Mouse (Mus musculus) macrophage (primary cell): Measurements from ENCODE around the gene Ehbp1. TPM values are rescaled to one million over a fixed set of nuclear protein-coding genes. Genes with fewer than 3 reads are reported as not detected.

Experiments used
- H3K27ac ChIP-seq: fragments of 350-480 bp; formaldehyde crosslinking; 2 replicates; pipeline ENCODE4 v1.9.0; 2021
- H3K36me3 ChIP-seq: fragments of 350-480 bp; formaldehyde crosslinking; 2 replicates; pipeline ENCODE4 v1.9.0; 2021; ENCODE audit errors: inconsistent target
- H3K4me3 ChIP-seq: fragments of 350-480 bp; formaldehyde crosslinking; 2 replicates; pipeline ENCODE4 v1.9.0; 2021; ENCODE audit errors: inconsistent target
- H3K79me2 ChIP-seq: fragments of 350-480 bp; formaldehyde crosslinking; 2 replicates; pipeline ENCODE4 v1.9.0; 2021; ENCODE audit errors: inconsistent target
- WGBS: methylation state at CpG from one replicate; pipeline ENCODE4 v1.1.7; 2026; ENCODE audit warnings: inconsistent platforms; ENCODE audit not compliant: missing documents; 5-methylcytosine and 5-hydroxymethylcytosine counted together
- polyA plus RNA-seq: library from polyadenylated mRNA; stranded (reverse); fragments of 250-400 nt; gene quantifications from 3 replicates; pipeline ENCODE4 v1.2.4, GENCODE M21; 2018; ENCODE audit warnings: inconsistent platforms

Ehbp1 gene
- polyA plus RNA-seq, 1 experiment from 2014 or later = 2.8 TPM

- no peak overlapping the region for H3K4me3 ChIP-seq
- no peaks in the 10 kb centered on the region for H3K79me2 ChIP-seq
- no peak overlapping the region for H3K27ac ChIP-seq
- WGBS = 95% methylated on average over 2 of the region's 2 CpGs
- no peaks in the 10 kb centered on the region for H3K36me3 ChIP-seq
These were observed 321.5 kb downstream of the Ehbp1 start for GRCm38 (mm10) chr11:22020602-22021001.

DNA sequence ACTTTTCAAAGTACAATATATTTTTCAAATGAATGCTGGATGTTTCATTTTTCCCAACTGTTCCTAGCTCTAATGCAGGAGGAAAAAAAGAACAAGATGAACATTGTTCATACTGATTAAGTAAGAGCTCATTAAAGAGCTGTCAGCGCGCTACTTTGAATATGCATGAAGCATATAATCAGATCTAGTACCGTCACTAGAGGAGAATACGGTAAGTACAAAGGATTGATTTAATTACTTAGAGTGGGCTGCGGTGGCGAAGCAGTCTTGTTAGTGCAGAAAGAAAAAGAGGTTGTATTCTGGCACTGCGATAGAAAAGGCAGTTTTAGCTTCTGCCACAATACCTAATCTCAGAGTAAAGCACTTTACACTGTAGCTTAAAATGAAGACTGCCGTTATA is 324.6 kb downstream of the Ehbp1 start:
- Histone ChIP-seq H3K27ac (no peak overlapping the region), H3K4me3 (no peak overlapping the region), H3K36me3 (no peaks in the 10 kb centered on the region), H3K79me2 (no peaks in the 10 kb centered on the region)
- 95% methylated on average over 8 of the region's 8 CpGs for WGBS

DNA sequence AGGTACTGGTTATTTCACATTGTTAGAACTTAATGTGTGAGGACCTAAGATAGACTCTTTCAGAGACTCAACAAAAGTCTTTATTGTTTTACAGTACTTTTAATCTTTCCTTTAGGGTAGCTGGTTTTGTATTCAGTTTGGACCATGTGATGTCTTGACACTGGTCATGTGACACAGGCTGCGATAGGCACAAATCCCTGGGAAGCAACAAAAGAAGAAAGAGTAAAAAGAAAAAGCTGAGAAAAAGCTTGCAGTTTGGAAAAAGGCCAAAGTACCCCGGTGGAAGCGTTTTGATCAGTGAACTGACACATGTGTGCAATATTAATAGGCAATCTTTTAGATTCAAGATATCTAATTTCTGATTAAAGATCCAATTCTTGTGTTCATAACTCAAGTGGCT is 325.8 kb downstream of the Ehbp1 start:
- Histone ChIP-seq H3K36me3 (no peaks in the 10 kb centered on the region), H3K79me2 (no peaks in the 10 kb centered on the region), H3K4me3 (no peak overlapping the region), H3K27ac (no peak overlapping the region)
- 92% methylated on average over 3 of the region's 3 CpGs for WGBS

GRCm38 (mm10) chr11:22008817-22009216 is 333.3 kb downstream of the Ehbp1 start:
- Histone ChIP-seq H3K4me3 (no peak overlapping the region), H3K27ac (no peak overlapping the region), H3K79me2 (no peaks in the 10 kb centered on the region), H3K36me3 (no peaks in the 10 kb centered on the region)
- WGBS = 37% methylated on average over 2 of the region's 2 CpGs

DNA sequence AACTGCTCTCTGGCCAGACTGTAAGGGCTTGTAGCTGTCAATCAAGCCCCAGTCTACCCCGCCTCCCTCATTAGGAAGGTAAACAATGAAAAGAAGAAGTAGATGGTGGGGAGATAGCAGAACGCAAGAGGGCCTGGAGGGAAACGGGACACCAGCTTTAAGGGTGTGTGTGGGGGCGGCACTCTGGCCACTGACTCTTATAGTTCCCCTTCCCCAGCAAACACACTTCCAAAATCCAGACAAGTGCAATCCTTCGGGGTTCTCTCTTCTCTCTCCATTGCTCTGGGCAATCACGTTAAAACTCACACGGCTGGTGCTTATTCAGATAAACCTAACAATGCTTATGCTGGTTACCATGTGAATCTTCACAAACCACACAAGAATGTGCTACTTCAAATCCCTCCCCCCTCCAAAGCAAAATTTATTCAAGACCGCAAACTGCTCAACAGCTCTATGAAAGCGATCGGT is 333.9 kb downstream of the Ehbp1 start:
- Histone ChIP-seq H3K36me3 (no peaks in the 10 kb centered on the region), H3K27ac (no peak overlapping the region), H3K4me3 (no peak overlapping the region), H3K79me2 (no peaks in the 10 kb centered on the region)
- WGBS = 4% methylated on average over 10 of the region's 10 CpGs

DNA sequence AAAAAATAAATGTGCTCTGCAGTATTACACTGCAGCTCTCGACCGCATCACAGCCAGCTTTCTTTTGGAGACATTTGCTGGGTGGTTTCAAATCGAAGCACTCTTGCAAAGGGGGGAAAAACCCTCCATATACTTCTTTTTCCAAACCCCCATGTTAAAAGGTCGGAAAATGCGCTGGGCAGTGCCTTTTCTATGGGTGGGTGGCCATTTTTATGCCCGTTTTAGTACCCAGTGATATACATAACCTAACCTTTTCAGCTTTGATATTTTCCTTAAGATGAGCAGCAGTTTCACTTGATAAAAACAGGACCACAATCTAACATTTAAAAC is 334.3 kb downstream of the Ehbp1 start:
- Histone ChIP-seq H3K4me3 (no peak overlapping the region), H3K27ac (no peak overlapping the region), H3K79me2 (no peaks in the 10 kb centered on the region), H3K36me3 (no peaks in the 10 kb centered on the region)
- WGBS = 4% methylated on average over 6 of the region's 6 CpGs

DNA sequence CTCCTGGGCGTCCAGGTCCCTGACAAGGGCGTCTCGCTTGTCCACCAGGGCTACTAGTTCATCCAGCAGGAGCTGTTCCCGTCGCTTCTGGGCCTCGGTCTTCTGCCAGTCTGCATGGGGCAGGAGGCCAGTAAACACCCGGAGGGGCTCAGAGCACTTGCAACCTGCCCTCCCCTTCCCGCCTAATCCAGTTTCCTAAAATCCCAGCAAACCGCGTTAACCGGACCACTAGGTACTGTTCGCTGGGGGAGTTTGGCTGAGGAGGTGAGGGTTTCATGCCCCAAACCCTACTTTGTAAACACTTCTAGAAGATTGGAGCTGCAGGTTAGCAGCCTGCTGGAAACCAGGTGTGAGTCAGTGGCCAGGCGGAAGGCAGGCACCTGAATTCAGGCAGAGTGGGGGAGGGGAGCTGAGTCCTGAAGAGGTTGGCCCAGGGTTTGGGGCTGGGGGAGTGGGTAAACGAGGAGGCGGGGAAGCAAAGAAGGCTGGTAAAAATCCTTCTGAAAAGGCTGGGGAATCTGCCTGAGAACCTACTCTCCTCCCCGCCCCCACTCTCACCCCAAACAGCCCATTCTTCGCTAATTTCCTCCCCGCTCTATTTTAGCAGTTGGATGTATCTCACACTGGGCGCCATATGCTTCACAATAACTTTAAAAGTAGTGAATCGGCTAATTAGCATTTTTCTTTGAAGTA is 334.9 kb downstream of the Ehbp1 start:
- WGBS = 33% methylated on average over 19 of the region's 20 CpGs
- no peak overlapping the region for H3K27ac ChIP-seq
- no peaks in the 10 kb centered on the region for H3K79me2 ChIP-seq
- H3K36me3 ChIP-seq = no peaks in the 10 kb centered on the region
- no peak overlapping the region for H3K4me3 ChIP-seq

GRCm38 (mm10) chr11:22006471-22007087 is 335.5 kb downstream of the Ehbp1 start:
- Histone ChIP-seq H3K36me3 (no peaks in the 10 kb centered on the region), H3K27ac (no peak overlapping the region), H3K4me3 (no peak overlapping the region), H3K79me2 (no peaks in the 10 kb centered on the region)
- WGBS = 45% methylated on average over 11 of the region's 12 CpGs

- no peak overlapping the region for H3K4me3 ChIP-seq
These were observed 336.7 kb downstream of the Ehbp1 start for GRCm38 (mm10) chr11:22005281-22005870.

DNA sequence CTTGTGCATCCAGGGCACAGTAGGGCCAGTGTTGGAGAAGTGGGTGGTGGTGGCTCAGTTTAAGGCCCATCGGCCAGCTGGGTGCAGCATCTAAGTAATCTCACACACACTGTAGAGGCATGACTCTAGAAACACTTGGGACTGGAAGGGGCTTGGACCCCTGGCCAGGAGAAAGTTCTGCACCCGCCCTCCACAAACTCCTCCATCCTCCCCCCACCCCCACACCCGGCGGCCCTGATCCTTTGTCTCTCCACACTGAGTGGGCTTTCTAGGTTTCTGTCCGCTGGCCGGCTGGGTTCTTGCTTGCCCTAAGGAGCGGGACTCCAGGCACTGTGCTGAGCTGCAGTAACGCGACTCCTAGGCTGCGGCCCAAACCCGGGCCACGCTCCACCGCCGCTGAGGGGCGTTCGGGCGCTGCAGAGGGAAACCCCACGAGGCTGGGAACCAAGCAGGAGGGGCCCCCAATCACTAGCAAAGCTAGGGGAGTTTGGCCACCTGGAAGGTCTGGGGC is 337.7 kb downstream of the Ehbp1 start:
- Histone ChIP-seq H3K79me2 (no peaks in the 10 kb centered on the region), H3K4me3 (no peak overlapping the region), H3K36me3 (no peaks in the 10 kb centered on the region), H3K27ac (no peak overlapping the region)
- 11% methylated on average over 18 of the region's 18 CpGs for WGBS

More at GRCm38 (mm10) chr11:22005281-22005870, 336.7 kb downstream of the Ehbp1 start:
- Histone ChIP-seq H3K27ac (no peak overlapping the region), H3K36me3 (no peaks in the 10 kb centered on the region), H3K79me2 (no peaks in the 10 kb centered on the region)
- 46% methylated on average over 9 of the region's 9 CpGs for WGBS

DNA sequence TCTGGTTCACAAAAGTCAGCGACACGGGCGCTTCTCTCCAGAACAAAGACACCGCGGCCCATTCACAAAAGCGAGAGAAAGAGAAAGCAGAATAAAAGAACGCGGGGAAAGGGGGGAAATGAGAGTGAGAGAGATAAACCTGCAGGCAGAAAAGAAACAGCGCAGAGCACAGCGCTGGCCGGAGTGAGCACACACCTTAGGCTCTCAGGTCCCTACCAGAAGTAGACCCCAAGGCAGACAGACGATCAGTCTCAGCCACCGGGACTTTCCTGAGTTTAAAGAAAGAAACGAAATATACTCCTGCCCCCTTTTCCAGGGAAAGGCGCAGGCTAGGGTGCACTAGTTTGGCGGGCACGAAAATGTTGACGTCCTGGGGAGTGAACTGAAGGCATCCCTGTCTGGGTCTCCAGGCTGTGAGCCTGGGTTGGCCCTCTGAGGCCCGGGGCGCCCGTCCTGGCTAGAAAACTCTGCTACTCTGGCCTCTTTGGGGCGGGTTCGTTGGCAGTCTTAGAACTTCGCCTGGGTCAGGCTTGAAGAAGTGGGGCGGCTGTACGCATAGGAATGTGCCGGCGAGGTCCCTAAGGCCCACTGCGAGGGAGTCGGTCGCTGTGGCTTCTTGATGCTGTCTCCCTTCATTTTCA is 338.6 kb downstream of the Ehbp1 start:
- H3K36me3 ChIP-seq = no peaks in the 10 kb centered on the region
- no peaks in the 10 kb centered on the region for H3K79me2 ChIP-seq
- H3K27ac ChIP-seq = no peak overlapping the region
- no peak overlapping the region for H3K4me3 ChIP-seq
- 5% methylated on average over 31 of the region's 31 CpGs for WGBS

DNA sequence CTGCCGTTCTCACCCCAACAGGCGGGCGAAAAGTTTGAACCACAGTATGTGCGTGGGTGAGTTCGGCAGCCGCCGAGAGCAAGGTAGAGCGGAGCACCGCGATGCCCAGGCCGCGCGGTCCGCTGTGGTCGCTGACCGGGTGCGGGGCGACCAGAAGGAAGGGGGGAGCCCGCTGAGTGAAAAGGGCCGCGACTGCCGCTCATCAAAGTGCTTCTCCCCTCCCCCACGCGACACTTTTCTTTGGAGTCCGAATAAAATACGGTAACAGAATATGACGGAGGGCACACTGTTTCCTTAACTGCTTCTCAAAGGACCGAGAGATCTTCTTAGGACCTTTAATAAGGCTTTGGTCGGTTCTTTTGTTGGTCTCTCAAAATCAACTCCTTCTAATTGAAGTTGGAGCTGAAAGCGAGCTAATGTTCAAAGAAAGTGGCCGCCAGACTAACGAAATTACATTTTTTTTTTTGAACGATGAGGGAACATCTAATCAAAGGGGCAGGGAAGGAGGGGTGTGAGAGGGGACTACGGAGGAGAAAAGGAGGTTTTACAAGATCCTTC is 339.2 kb downstream of the Ehbp1 start, which contains the start of gene Otx1:
Gene Otx1, minus strand, starts transcription at position 115 of the 558 bp plus-strand sequence.
- no peaks in the 10 kb centered on the region for H3K79me2 ChIP-seq
- H3K4me3 ChIP-seq = no peak within 1 kb of the TSS
- no peaks in the 10 kb centered on the region for H3K36me3 ChIP-seq
- WGBS = 3% methylated on average over 34 of the region's 34 CpGs
- no peak within 1 kb of the TSS for H3K27ac ChIP-seq

DNA sequence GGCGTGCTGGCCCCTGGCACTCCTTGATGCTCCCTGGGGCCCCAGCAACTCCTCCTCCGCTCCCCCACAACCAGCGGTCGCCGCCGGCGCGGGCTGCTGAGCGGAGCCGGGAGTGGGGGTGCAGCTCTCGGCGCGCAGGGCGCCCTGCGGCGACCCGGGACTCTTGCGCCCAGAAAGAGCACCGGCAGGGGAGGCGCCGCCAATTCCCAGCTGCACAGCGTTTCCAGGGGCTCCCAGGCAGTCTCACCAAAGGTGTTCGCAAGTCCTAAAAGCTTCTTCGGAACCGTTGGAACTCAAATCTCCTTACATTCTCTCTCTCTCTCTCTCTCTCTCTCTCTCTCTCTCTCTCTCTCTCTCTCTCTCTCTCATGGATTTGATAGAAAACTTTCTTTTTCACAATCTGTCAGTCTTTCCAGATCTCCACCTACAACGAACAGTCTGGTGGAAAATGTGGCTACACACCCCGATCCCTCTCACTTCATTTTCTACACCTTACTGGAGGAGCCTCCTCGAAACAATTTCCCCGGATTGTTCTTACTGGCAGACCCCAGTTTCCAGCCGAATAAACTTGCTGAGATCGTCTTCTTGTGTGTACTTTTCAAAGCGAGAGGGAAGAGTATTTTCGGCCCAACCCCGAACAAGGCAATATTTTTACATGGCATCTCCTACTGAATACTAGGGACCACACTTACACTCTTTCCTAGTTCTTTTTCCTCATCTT is 339.9 kb downstream of the Ehbp1 start:
- whole genome bisulfite sequencing = 3% methylated on average over 34 of the region's 34 CpGs
- Histone ChIP-seq H3K79me2 (no peaks in the 10 kb centered on the region), H3K4me3 (no peak overlapping the region)

More for the DNA sequence above, 339.9 kb downstream of the Ehbp1 start:
- H3K36me3 ChIP-seq = no peaks in the 10 kb centered on the region
- H3K27ac ChIP-seq = no peak overlapping the region
